Mouse (Mus musculus) intestine, postnatal 0 days (tissue): ENCODE results near the gene Poc1b. TPM values are rescaled to one million over a fixed set of nuclear protein-coding genes. Genes with fewer than 3 reads are reported as not detected.
"Not testable (repeated sequence)": the region's sequence is repeated elsewhere in the genome, so short reads cannot be mapped to it uniquely, and the experiment has no call there.

ENCODE experiments used
- ATAC-seq: fragments of 200-750 bp; cut with Nextera tagmentation; 2 replicates; pipeline ENCODE4 v1.8.0; 2017; ENCODE audit warnings: mild to moderate bottlenecking, moderate TSS enrichment, moderate library complexity
- H3K27ac ChIP-seq: fragments of 300-500 bp; sonication (generic); 2 replicates; pipeline ENCODE4 v1.5.1; 2014; ENCODE audit warnings: mild to moderate bottlenecking, low read depth, low read length, moderate library complexity
- H3K27me3 ChIP-seq: fragments of 300-500 bp; sonication (generic); replicated peaks from 2 replicates; pipeline ENCODE4 v1.6.1; 2014; ENCODE audit warnings: low read length, mixed read lengths; ENCODE audit not compliant: control insufficient read depth, insufficient read depth
- H3K36me3 ChIP-seq: fragments of 300-500 bp; sonication (generic); 2 replicates; pipeline ENCODE4 v1.6.1; 2014; ENCODE audit warnings: mild to moderate bottlenecking, moderate library complexity; ENCODE audit not compliant: control insufficient read depth, insufficient read depth
- H3K4me1 ChIP-seq: fragments of 300-500 bp; sonication (generic); replicated peaks from 2 replicates; pipeline ENCODE4 v1.6.1; 2014; ENCODE audit warnings: antibody characterized with exemption, low read length, mixed read lengths; ENCODE audit not compliant: control insufficient read depth, insufficient read depth
- H3K4me2 ChIP-seq: fragments of 300-500 bp; sonication (generic); replicated peaks from 2 replicates; pipeline ENCODE4 v1.6.1; 2014; ENCODE audit warnings: low read depth, mild to moderate bottlenecking, moderate library complexity
- H3K4me3 ChIP-seq: fragments of 300-500 bp; sonication (generic); 2 replicates; pipeline ENCODE4 v1.5.1; 2014; ENCODE audit warnings: low read depth, low read length
- H3K9ac ChIP-seq: fragments of 300-500 bp; sonication (generic); 2 replicates; pipeline ENCODE4 v1.6.1; 2014; ENCODE audit warnings: mild to moderate bottlenecking, low read depth, low read length
- H3K9me3 ChIP-seq: fragments of 300-500 bp; sonication (generic); 2 replicates; pipeline ENCODE4 v1.6.1; 2016; ENCODE audit warnings: mixed run types; ENCODE audit not compliant: control insufficient read depth
- CTCF ChIP-seq: sonication (generic); IDR thresholded peaks from 2 replicates; pipeline ENCODE4 v1.5.1; 2016; ENCODE audit warnings: low read depth, mild to moderate bottlenecking, control low read depth, antibody characterized with exemption, moderate library complexity
- WGBS: fragments of 180-500 bp; shearing (Covaris S2); extraction: QIAGEN DNeasy Blood & Tissue Kit; methylation state at CpG from one replicate; pipeline ENCODE4 v1.1.7; 2014; 5-methylcytosine and 5-hydroxymethylcytosine counted together
- polyA plus RNA-seq: library from polyadenylated mRNA; unstranded; fragments of >200 nt; fragmentation: Nextera tagmentation; extraction: Ambion mirVana; gene quantifications from 2 replicates; pipeline ENCODE4 v1.2.1, GENCODE M21; 2015

The Poc1b gene
- polyA plus RNA-seq, 1 experiment from 2014 or later: 8.5 TPM

GRCm38 (mm10) chr10:99145611-99146010, 38.8 kb downstream of the Poc1b start:
- Histone ChIP-seq H3K36me3 (peaks cover 14% of the 10 kb centered on the region; the same call in 1 of the 2 replicates), H3K4me3 (no peak overlapping the region), H3K9me3 (no peaks in the 10 kb centered on the region), H3K9ac (no peak overlapping the region), H3K27me3 (no peaks in the 10 kb centered on the region), H3K4me2 (no peak overlapping the region), H3K27ac (no peak overlapping the region), H3K4me1 (no peaks in the 10 kb centered on the region)
- TF ChIP-seq CTCF: no peak
- 75% methylated on average over 8 of the region's 8 CpGs for WGBS
- no peak for ATAC-seq

- no peak for ATAC-seq
- H3K4me2 ChIP-seq: no peak overlapping the region
- WGBS: 86% methylated on average over 8 of the region's 8 CpGs
- no peak overlapping the region for H3K27ac ChIP-seq
- no peak overlapping the region for H3K9ac ChIP-seq
- H3K9me3 ChIP-seq: no peaks in the 10 kb centered on the region
- H3K36me3 ChIP-seq: peaks cover 14% of the 10 kb centered on the region; the same call in 1 of the 2 replicates
- H3K27me3 ChIP-seq: no peaks in the 10 kb centered on the region
- TF ChIP-seq CTCF: no peak
- H3K4me1 ChIP-seq: no peaks in the 10 kb centered on the region
- no peak overlapping the region for H3K4me3 ChIP-seq
These were observed 39.8 kb downstream of the Poc1b start for GRCm38 (mm10) chr10:99146596-99146995.

GRCm38 (mm10) chr10:99150016-99150415, 43.2 kb downstream of the Poc1b start:
- H3K27ac ChIP-seq: no peak overlapping the region
- no peaks in the 10 kb centered on the region for H3K9me3 ChIP-seq
- H3K9ac ChIP-seq: no peak overlapping the region
- WGBS: 95% methylated on average over 6 of the region's 6 CpGs
- H3K4me3 ChIP-seq: no peak overlapping the region
- no peaks in the 10 kb centered on the region for H3K27me3 ChIP-seq
- no peaks in the 10 kb centered on the region for H3K4me1 ChIP-seq
- 0 out of 2 replicates have a peak, but pooled peaks cover 10% of the 10 kb centered on the region for H3K36me3 ChIP-seq
- no peak for ATAC-seq
- no peak for TF ChIP-seq CTCF
- H3K4me2 ChIP-seq: no peak overlapping the region

- H3K4me1 ChIP-seq: no peaks in the 10 kb centered on the region
- no peaks in the 10 kb centered on the region for H3K27me3 ChIP-seq
- no peak for ATAC-seq
- TF ChIP-seq CTCF: no peak
- no peaks in the 10 kb centered on the region for H3K9me3 ChIP-seq
- no peak overlapping the region for H3K27ac ChIP-seq
- H3K4me2 ChIP-seq: no peak overlapping the region
- 98% methylated on average over 1 of the region's 1 CpGs for WGBS
- H3K36me3 ChIP-seq: peaks cover 14% of the 10 kb centered on the region; the same call in 1 of the 2 replicates
- H3K9ac ChIP-seq: no peak overlapping the region
- H3K4me3 ChIP-seq: no peak overlapping the region
These were observed 44.7 kb downstream of the Poc1b start for GRCm38 (mm10) chr10:99151580-99151979.

GRCm38 (mm10) chr10:99152063-99152462, 45.2 kb downstream of the Poc1b start:
- TF ChIP-seq CTCF: peak; percentile 83
- WGBS: 88% methylated on average over 6 of the region's 6 CpGs
- H3K27ac ChIP-seq: no peak overlapping the region
- no peak overlapping the region for H3K4me2 ChIP-seq
- peak; percentile 72 for ATAC-seq
- H3K9ac ChIP-seq: no peak overlapping the region
- H3K27me3 ChIP-seq: no peaks in the 10 kb centered on the region
- no peaks in the 10 kb centered on the region for H3K4me1 ChIP-seq
- H3K36me3 ChIP-seq: peaks cover 19% of the 10 kb centered on the region; the same call in 1 of the 2 replicates
- no peak overlapping the region for H3K4me3 ChIP-seq
- H3K9me3 ChIP-seq: no peaks in the 10 kb centered on the region

- H3K27ac ChIP-seq: no peak overlapping the region
- H3K9me3 ChIP-seq: no peaks in the 10 kb centered on the region
- H3K36me3 ChIP-seq: peaks cover 17% of the 10 kb centered on the region; the same call in 1 of the 2 replicates
- H3K4me1 ChIP-seq: no peaks in the 10 kb centered on the region
- WGBS: 61% methylated on average over 8 of the region's 8 CpGs
- H3K9ac ChIP-seq: no peak overlapping the region
- no peak for TF ChIP-seq CTCF
- ATAC-seq: no peak
- no peak overlapping the region for H3K4me3 ChIP-seq
- no peak overlapping the region for H3K4me2 ChIP-seq
- no peaks in the 10 kb centered on the region for H3K27me3 ChIP-seq
These were observed 47.8 kb downstream of the Poc1b start for GRCm38 (mm10) chr10:99154635-99155034.

- no peaks in the 10 kb centered on the region for H3K4me1 ChIP-seq
- no peaks in the 10 kb centered on the region for H3K9me3 ChIP-seq
- no peak overlapping the region for H3K4me3 ChIP-seq
- H3K4me2 ChIP-seq: no peak overlapping the region
- H3K9ac ChIP-seq: no peak overlapping the region
- peaks cover 14% of the 10 kb centered on the region; the same call in 1 of the 2 replicates for H3K36me3 ChIP-seq
- no peaks in the 10 kb centered on the region for H3K27me3 ChIP-seq
- H3K27ac ChIP-seq: no peak overlapping the region
- 92% methylated on average over 5 of the region's 5 CpGs for WGBS
- TF ChIP-seq CTCF: peak; percentile 53
- no peak for ATAC-seq
These were observed 50.0 kb downstream of the Poc1b start for GRCm38 (mm10) chr10:99156808-99157207.

- not testable (repeated sequence) for H3K27me3 ChIP-seq, H3K4me3 ChIP-seq, H3K9me3 ChIP-seq, H3K9ac ChIP-seq, H3K4me2 ChIP-seq, ATAC-seq, H3K4me1 ChIP-seq, H3K27ac ChIP-seq
- WGBS: 91% methylated on average over 9 of the region's 10 CpGs
- H3K36me3 ChIP-seq: peaks cover 14% of the 10 kb centered on the region; the same call in 1 of the 2 replicates
These were observed 50.9 kb downstream of the Poc1b start for GRCm38 (mm10) chr10:99157697-99158096.
